Mouse (Mus musculus): ENCODE results near the gene H2-Ke6. TPM values are rescaled to one million over a fixed set of nuclear protein-coding genes. Genes with fewer than 3 reads are reported as not detected.

H2-Ke6 gene
- polyA plus RNA-seq, 1 experiment from 2014 or later: 74.3 TPM

- no peak for ATAC-seq (replicated peaks)
- no peak overlapping the region for H3K27ac ChIP-seq (replicated peaks)
- no peaks in the 10 kb centered on the region for H3K27me3 ChIP-seq
- no peak overlapping the region for H3K4me2 ChIP-seq (replicated peaks)
- H3K36me3 ChIP-seq: peaks cover 36% of the 10 kb centered on the region
- no peak overlapping the region for H3K4me3 ChIP-seq
- WGBS: 92% methylated on average over 7 of the region's 7 CpGs
- H3K9me3 ChIP-seq: no peaks in the 10 kb centered on the region
- H3K4me1 ChIP-seq: peaks cover 43% of the 10 kb centered on the region
- H3K9ac ChIP-seq (replicated peaks): no peak overlapping the region
Observed at GRCm38 (mm10) chr17:34037241-34037640, 9.4 kb upstream of the H2-Ke6 start.

DNA sequence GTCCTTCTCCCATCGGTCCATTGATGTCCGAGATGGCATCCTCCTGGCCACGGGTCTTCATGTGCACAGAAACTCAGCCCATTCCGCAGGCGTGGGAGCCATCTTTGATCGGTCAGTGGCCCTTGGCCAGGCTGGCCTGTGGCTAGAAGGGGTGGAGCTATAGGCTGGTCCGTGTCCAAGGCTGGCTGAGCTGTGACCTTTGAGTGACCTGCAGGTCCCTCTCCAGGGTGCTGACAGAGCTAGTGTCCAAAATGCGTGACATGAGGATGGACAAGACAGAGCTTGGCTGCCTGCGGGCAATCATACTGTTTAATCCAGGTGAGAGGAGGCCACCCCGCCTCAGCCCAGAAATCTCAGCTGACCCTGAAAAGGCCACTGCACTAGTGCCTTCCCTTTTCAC lies 8.8 kb upstream of the H2-Ke6 start:
- 80% methylated on average over 10 of the region's 10 CpGs for WGBS
- H3K9ac ChIP-seq (replicated peaks): no peak overlapping the region
- peaks cover 43% of the 10 kb centered on the region for H3K4me1 ChIP-seq

DNA sequence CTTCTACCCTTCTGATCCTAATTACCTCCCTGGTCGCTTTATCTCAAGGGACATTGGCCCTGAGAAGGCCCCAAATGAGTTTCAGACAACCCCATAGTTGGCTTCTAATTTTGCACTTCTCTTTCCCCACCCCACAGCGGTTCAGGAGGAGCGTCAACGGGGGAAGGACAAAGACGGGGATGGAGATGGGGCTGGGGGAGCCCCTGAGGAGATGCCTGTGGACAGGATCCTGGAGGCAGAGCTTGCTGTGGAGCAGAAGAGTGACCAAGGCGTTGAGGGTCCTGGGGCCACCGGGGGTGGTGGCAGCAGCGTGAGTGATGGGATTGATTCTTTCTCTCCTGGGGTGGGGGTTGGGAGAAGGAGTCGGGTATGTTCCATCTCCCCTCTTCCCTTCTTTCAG lies 7.7 kb upstream of the H2-Ke6 start:
- H3K4me1 ChIP-seq: peaks cover 49% of the 10 kb centered on the region
- no peak overlapping the region for H3K4me3 ChIP-seq
- no peak overlapping the region for H3K9ac ChIP-seq (replicated peaks)
- no peaks in the 10 kb centered on the region for H3K9me3 ChIP-seq
- no peaks in the 10 kb centered on the region for H3K27me3 ChIP-seq
- H3K36me3 ChIP-seq: peaks cover 36% of the 10 kb centered on the region
- 91% methylated on average over 9 of the region's 9 CpGs for WGBS
- H3K4me2 ChIP-seq (replicated peaks): no peak overlapping the region
- ATAC-seq (replicated peaks): no peak
- H3K27ac ChIP-seq (replicated peaks): no peak overlapping the region

More for the DNA sequence above, 8.8 kb upstream of the H2-Ke6 start:
- H3K27me3 ChIP-seq: no peaks in the 10 kb centered on the region
- H3K4me2 ChIP-seq (replicated peaks): no peak overlapping the region
- no peaks in the 10 kb centered on the region for H3K9me3 ChIP-seq
- no peak for ATAC-seq (replicated peaks)
- peaks cover 36% of the 10 kb centered on the region for H3K36me3 ChIP-seq
- H3K4me3 ChIP-seq: no peak overlapping the region
- no peak overlapping the region for H3K27ac ChIP-seq (replicated peaks)

DNA sequence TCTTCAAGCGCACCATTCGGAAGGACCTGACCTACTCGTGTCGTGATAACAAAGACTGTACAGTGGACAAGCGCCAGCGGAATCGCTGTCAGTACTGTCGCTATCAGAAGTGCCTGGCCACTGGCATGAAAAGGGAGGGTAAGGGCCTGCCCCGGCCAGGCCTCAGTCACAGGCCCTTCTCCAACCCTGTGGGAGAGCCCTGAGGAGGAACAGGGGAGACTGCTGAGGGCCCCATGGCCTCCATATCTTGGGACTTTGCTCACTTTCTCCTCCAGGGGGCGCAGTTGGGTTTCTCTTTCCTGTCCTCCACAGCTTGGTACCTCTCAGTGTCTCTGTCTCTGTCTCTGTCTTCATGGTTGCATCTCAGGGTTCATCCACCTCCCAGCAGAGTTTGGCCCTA lies 6.2 kb upstream of the H2-Ke6 start:
- H3K27ac ChIP-seq (replicated peaks): no peak overlapping the region
- no peak overlapping the region for H3K4me2 ChIP-seq (replicated peaks)
- 73% methylated on average over 10 of the region's 10 CpGs for WGBS
- H3K27me3 ChIP-seq: no peaks in the 10 kb centered on the region
- H3K36me3 ChIP-seq: peaks cover 47% of the 10 kb centered on the region
- no peaks in the 10 kb centered on the region for H3K9me3 ChIP-seq
- H3K9ac ChIP-seq (replicated peaks): no peak overlapping the region
- no peak for ATAC-seq (replicated peaks)
- H3K4me1 ChIP-seq: peaks cover 51% of the 10 kb centered on the region
- no peak overlapping the region for H3K4me3 ChIP-seq

DNA sequence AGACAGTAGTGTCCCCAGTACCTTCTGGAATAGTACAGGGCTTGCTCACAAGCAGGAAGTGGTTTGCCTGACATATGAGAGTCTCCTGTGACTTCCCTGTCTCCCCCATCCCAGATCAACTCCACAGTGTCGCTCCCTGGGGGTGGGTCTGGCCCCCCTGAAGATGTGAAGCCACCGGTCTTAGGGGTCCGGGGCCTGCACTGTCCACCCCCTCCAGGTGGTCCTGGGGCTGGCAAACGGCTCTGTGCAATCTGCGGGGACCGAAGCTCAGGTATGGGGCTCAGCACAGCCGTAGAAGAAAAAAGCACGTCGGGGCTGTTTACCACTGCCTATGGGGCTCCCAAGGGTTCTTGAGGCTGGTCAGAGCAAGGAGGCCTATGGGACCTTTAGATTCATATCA lies 5.6 kb upstream of the H2-Ke6 start:
- Histone ChIP-seq H3K4me1 (peaks cover 51% of the 10 kb centered on the region), H3K4me2 (replicated peaks) (no peak overlapping the region; the same call in 1 of the 2 replicates), H3K9ac (replicated peaks) (no peak overlapping the region), H3K9me3 (no peaks in the 10 kb centered on the region), H3K36me3 (peaks cover 54% of the 10 kb centered on the region), H3K27me3 (no peaks in the 10 kb centered on the region), H3K27ac (replicated peaks) (no peak overlapping the region), H3K4me3 (no peak overlapping the region)
- no peak for ATAC-seq (replicated peaks)
- 91% methylated on average over 9 of the region's 9 CpGs for WGBS

- WGBS: 61% methylated on average over 9 of the region's 9 CpGs
- ATAC-seq (replicated peaks): no peak
- Histone ChIP-seq H3K9ac (replicated peaks) (peak overlapping the region; percentile 88), H3K27ac (replicated peaks) (peak overlapping the region; percentile 98), H3K9me3 (no peaks in the 10 kb centered on the region), H3K4me1 (peaks cover 51% of the 10 kb centered on the region), H3K36me3 (peaks cover 53% of the 10 kb centered on the region), H3K27me3 (no peaks in the 10 kb centered on the region), H3K4me2 (replicated peaks) (peak overlapping the region; percentile 94), H3K4me3 (peak overlapping the region; percentile 85)
Observed at GRCm38 (mm10) chr17:34032806-34033205, 4.9 kb upstream of the H2-Ke6 start.

DNA sequence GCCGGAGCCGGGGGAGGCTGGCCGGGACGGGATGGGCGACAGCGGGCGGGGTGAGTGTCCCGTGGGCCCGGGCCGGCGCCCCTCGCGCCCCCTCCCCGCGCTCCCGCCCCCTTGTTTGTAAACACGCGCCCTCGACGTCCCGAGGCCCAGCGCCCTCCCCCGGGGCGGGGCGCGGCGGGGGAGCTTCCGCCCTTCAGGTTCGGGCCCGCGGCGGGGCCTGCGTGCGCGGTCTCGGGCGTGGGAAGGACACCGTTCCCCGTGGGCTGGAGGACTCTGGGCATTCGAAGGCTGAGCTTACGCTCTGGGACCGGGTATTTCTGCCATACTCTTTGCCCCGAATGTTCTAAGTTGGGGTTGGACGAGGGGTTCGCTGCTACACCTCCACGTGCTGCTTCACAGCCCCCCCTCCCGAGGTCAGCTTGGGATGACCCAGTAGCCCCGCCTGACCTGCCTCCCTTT lies 4.3 kb upstream of the H2-Ke6 start:
- no peaks in the 10 kb centered on the region for H3K9me3 ChIP-seq
- under 1% methylated on average over 38 of the region's 48 CpGs for WGBS
- peak overlapping the region; percentile 94 for H3K4me2 ChIP-seq (replicated peaks)
- peak; percentile 4; the same call in 1 of the 2 replicates for ATAC-seq (replicated peaks)
- peaks cover 47% of the 10 kb centered on the region for H3K36me3 ChIP-seq
- peaks cover 54% of the 10 kb centered on the region for H3K4me1 ChIP-seq
- peak overlapping the region; percentile 85 for H3K4me3 ChIP-seq
- H3K9ac ChIP-seq (replicated peaks): peak overlapping the region; percentile 88
- no peaks in the 10 kb centered on the region for H3K27me3 ChIP-seq
- H3K27ac ChIP-seq (replicated peaks): peak overlapping the region; percentile 98

DNA sequence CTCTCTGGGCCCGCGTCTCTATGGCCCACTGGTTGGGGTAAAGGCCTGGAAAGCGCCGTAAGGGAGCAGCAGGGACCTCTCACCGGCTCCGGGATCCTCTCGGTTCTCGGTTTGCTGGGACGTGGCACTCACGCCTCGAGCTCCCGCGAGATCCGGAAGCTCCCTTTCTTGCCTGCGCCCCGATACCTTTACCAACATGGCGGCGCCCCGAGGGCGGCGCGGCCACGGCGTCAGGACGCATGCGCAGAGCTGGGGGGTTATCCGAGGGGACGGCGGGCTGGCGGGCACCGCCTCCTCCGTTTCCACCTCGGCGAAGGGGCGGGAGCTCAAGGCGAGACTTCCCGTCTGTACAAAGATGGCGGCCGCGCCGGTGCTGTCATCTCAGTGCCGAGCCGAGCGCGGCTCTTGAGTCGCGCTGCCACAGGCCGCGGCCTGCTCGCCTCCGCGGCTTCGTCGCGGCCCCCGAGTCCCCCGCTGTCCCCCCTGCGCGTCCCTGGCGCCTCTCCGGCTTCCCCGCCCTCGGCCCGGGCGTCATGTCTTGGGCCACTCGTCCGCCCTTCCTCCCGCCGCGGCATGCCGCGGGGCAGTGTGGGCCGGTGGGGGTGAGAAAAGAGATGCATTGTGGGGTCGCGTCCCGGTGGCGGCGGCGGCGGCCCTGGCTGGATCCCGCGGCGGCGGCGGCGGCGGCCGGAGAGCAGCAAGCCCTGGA lies 3.8 kb upstream of the H2-Ke6 start, which contains the start of the genes Slc39a7 and Rxrb:
TSS of gene Slc39a7 (minus strand) at position 218 of the 709 bp plus-strand sequence.
TSS of gene Rxrb (plus strand) at position 348 of the 709 bp plus-strand sequence.
- H3K4me1 ChIP-seq: peaks cover 60% of the 10 kb centered on the region
- H3K9ac ChIP-seq (replicated peaks): peak within 1 kb of the TSS; percentile 88
- H3K4me3 ChIP-seq: peak within 1 kb of the TSS; percentile 85
- peaks cover 42% of the 10 kb centered on the region for H3K36me3 ChIP-seq
- H3K27ac ChIP-seq (replicated peaks): peak within 1 kb of the TSS; percentile 98
- no peaks in the 10 kb centered on the region for H3K27me3 ChIP-seq
- ATAC-seq (replicated peaks): peak; percentile 79
- H3K4me2 ChIP-seq (replicated peaks): peak within 1 kb of the TSS; percentile 94
- H3K9me3 ChIP-seq: no peaks in the 10 kb centered on the region
- WGBS: under 1% methylated on average over 87 of the region's 88 CpGs

DNA sequence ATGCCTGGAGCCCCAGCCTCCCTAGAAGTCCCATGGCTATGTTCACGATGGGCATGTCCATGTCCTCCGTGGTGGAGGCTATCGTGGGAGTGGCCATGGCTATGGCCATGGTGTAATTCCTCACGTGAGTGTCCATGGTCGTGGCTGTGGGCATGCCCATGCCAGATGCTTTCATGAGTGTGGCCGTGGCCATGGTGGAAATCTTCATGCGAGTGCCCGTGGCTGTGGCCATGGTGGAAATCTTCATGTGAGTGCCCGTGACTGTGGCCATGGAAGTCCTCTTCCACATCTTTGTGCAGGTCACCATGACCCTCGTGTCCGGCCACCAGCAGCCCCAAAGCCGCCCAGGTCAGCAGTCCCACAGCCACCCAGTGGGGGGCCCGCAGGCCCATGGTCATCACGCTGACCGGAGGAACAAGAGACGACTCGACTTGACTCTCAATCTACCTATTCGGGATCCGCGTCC lies 3.0 kb upstream of the H2-Ke6 start:
- Histone ChIP-seq H3K4me2 (replicated peaks) (peak overlapping the region; percentile 94), H3K9ac (replicated peaks) (peak overlapping the region; percentile 88), H3K27ac (replicated peaks) (peak overlapping the region; percentile 98), H3K4me3 (peak overlapping the region; percentile 85), H3K36me3 (peaks cover 34% of the 10 kb centered on the region), H3K9me3 (no peaks in the 10 kb centered on the region), H3K27me3 (no peaks in the 10 kb centered on the region), H3K4me1 (peaks cover 67% of the 10 kb centered on the region)
- WGBS: 5% methylated on average over 20 of the region's 20 CpGs
- ATAC-seq (replicated peaks): no peak

GRCm38 (mm10) chr17:34029890-34030595 lies 2.2 kb upstream of the H2-Ke6 start:
- no peak for ATAC-seq (replicated peaks)
- Histone ChIP-seq H3K4me1 (peaks cover 76% of the 10 kb centered on the region), H3K36me3 (peaks cover 27% of the 10 kb centered on the region), H3K9ac (replicated peaks) (peak overlapping the region; percentile 88), H3K27me3 (no peaks in the 10 kb centered on the region), H3K27ac (replicated peaks) (no peak overlapping the region), H3K4me3 (peak overlapping the region; percentile 85), H3K9me3 (no peaks in the 10 kb centered on the region), H3K4me2 (replicated peaks) (peak overlapping the region; percentile 94)
- WGBS: 69% methylated on average over 21 of the region's 21 CpGs

- no peak overlapping the region for H3K9ac ChIP-seq (replicated peaks)
Observed at GRCm38 (mm10) chr17:34029150-34029889, 1.5 kb upstream of the H2-Ke6 start.

More at GRCm38 (mm10) chr17:34029150-34029889, 1.5 kb upstream of the H2-Ke6 start:
- no peaks in the 10 kb centered on the region for H3K9me3 ChIP-seq
- H3K27ac ChIP-seq (replicated peaks): no peak overlapping the region
- 86% methylated on average over 18 of the region's 18 CpGs for WGBS
- 0 out of 2 replicates have a peak overlapping the region, but pooled peaks have one; percentile 85 for H3K4me3 ChIP-seq
- H3K27me3 ChIP-seq: no peaks in the 10 kb centered on the region
- H3K4me1 ChIP-seq: peaks cover 77% of the 10 kb centered on the region
- no peak for ATAC-seq (replicated peaks)
- peak overlapping the region; percentile 94 for H3K4me2 ChIP-seq (replicated peaks)
- H3K36me3 ChIP-seq: peaks cover 22% of the 10 kb centered on the region

Data from forebrain, embryonic 15.5 days (tissue).